Mouse (Mus musculus): ENCODE measurements around the gene Rtn3. TPM values are rescaled to one million over a fixed set of nuclear protein-coding genes. Genes with fewer than 3 reads are reported as not detected.

The Rtn3 gene
- polyA plus RNA-seq, 1 experiment from 2014 or later: 139 TPM

DNA sequence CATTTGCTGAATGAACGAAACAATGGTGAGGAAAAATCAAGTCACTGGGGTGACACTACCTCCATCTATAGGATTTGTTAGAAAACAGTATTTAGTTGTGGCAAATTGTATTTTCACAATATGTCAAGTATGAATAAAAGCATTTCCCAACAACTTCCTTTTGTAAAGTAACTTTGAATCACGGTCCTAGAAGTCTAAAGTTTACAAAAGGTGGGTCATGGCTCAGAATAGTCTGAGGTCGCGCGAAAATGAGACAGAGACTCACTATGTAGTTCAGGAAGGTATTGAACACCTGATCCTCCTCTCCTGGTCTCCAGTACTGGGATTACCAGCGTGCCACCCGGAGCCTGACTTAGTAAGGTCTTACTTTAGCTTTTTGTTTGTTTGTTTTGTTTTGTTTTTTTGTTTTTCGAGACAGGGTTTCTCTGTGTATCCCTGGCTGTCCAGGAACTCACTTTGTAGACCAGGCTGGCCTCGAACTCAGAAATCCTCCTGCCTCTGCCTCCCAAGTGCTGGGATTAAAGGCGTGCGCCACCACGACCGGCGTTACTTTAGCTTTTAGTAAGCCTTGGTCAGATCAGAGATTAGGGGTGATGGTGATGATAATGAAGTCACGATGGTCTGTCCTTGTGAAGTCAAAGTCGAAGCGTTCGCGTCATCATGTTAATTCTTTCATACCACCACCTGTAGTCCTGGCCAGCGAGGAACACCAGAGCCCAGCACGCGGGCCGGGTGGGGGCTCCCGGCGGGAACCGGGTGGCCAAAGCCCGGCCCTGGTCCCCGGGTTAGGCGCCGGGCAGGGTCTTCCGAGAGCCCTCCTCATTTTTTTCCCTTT lies 10.5 kb upstream of the Rtn3 start, which contains the start of gene Atl3:
TSS of gene Atl3 (plus strand) at position 689 of the 835 bp plus-strand sequence.
- Histone ChIP-seq H3K9me3 (replicated peaks; ENCODE audit: control insufficient read depth, low read length) (no peaks in the 10 kb centered on the region), H3K27me3 (ENCODE audit: control insufficient read depth, insufficient read depth, low read length) (no peaks in the 10 kb centered on the region), H3K9ac (ENCODE audit: low read length) (peak within 1 kb of the TSS; percentile 97), H3K36me3 (ENCODE audit: control insufficient read depth, insufficient read depth) (no peaks in the 10 kb centered on the region), H3K4me3 (ENCODE audit: low read length) (peak within 1 kb of the TSS; percentile 88), H3K4me2 (ENCODE audit: low read depth, low read length) (peak within 1 kb of the TSS; percentile 90), H3K4me1 (ENCODE audit: control insufficient read depth, insufficient read depth, low read length) (peaks cover 6% of the 10 kb centered on the region), H3K27ac (ENCODE audit: low read length) (peak within 1 kb of the TSS; percentile 100)
- WGBS: 27% methylated on average over 31 of the region's 31 CpGs
- ATAC-seq (replicated peaks; ENCODE audit: extremely low read depth, insufficient read depth, low FRiP score): no peak

DNA sequence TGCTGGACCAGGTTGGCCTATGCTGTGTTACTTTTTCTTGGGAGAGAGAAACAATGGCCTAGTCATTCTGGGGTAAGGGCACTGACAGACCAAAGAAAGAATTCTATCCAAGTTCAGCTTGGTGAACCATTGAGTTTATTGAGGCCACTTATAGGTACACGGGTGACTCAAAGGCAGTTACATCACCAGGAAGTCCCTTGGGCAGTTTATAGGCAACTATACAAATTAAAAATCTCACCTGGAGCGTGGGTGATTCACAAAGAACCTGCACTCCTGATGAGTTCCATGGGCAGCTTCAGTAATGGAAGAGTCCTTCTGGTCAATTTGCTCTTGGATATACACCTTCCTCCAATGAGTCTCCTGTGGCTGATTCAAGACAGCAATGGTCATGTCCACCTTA lies 9.6 kb upstream of the Rtn3 start:
- peaks cover 9% of the 10 kb centered on the region for H3K4me1 ChIP-seq (ENCODE audit: control insufficient read depth, insufficient read depth, low read length)
- no peak overlapping the region for H3K9ac ChIP-seq (ENCODE audit: low read length)
- no peaks in the 10 kb centered on the region for H3K36me3 ChIP-seq (ENCODE audit: control insufficient read depth, insufficient read depth)
- no peaks in the 10 kb centered on the region for H3K9me3 ChIP-seq (replicated peaks; ENCODE audit: control insufficient read depth, low read length)
- H3K27me3 ChIP-seq (ENCODE audit: control insufficient read depth, insufficient read depth, low read length): no peaks in the 10 kb centered on the region
- no peak overlapping the region for H3K4me3 ChIP-seq (ENCODE audit: low read length)
- 93% methylated on average over 2 of the region's 2 CpGs for WGBS
- no peak for ATAC-seq (replicated peaks; ENCODE audit: extremely low read depth, insufficient read depth, low FRiP score)
- H3K4me2 ChIP-seq (ENCODE audit: low read depth, low read length): no peak overlapping the region
- H3K27ac ChIP-seq (ENCODE audit: low read length): no peak overlapping the region

GRCm38 (mm10) chr19:7491960-7492359 lies 8.9 kb upstream of the Rtn3 start:
- no peak overlapping the region for H3K4me3 ChIP-seq (ENCODE audit: low read length)
- peaks cover 9% of the 10 kb centered on the region for H3K4me1 ChIP-seq (ENCODE audit: control insufficient read depth, insufficient read depth, low read length)
- WGBS: 84% methylated on average over 6 of the region's 6 CpGs
- no peaks in the 10 kb centered on the region for H3K9me3 ChIP-seq (replicated peaks; ENCODE audit: control insufficient read depth, low read length)
- no peak for ATAC-seq (replicated peaks; ENCODE audit: extremely low read depth, insufficient read depth, low FRiP score)
- H3K36me3 ChIP-seq (ENCODE audit: control insufficient read depth, insufficient read depth): no peaks in the 10 kb centered on the region
- no peak overlapping the region for H3K27ac ChIP-seq (ENCODE audit: low read length)
- H3K27me3 ChIP-seq (ENCODE audit: control insufficient read depth, insufficient read depth, low read length): no peaks in the 10 kb centered on the region
- no peak overlapping the region for H3K9ac ChIP-seq (ENCODE audit: low read length)
- H3K4me2 ChIP-seq (ENCODE audit: low read depth, low read length): no peak overlapping the region

DNA sequence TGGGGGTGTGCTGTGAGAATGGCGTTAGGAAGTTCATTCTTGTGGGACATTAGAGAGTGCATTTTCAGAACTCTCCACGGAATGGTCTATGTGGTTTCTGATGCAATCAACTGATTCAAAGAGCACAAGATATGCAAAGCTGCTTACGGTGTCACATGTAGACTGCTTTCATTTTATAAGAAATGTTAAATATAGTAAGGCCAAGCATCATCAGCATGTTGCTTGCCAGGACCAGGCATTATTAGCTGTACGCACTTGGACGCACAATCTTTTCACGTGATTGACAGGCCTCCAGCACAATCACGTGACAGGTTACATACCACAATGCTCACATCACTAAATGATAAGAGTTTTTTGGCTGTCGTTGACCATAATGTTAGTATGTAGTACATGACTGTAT lies 4.6 kb upstream of the Rtn3 start:
- Histone ChIP-seq H3K4me1 (ENCODE audit: control insufficient read depth, insufficient read depth, low read length) (peaks cover 7% of the 10 kb centered on the region), H3K36me3 (ENCODE audit: control insufficient read depth, insufficient read depth) (no peaks in the 10 kb centered on the region), H3K9me3 (replicated peaks; ENCODE audit: control insufficient read depth, low read length) (no peaks in the 10 kb centered on the region), H3K27ac (ENCODE audit: low read length) (peak overlapping the region; percentile 24; the same call in 1 of the 2 replicates), H3K4me3 (ENCODE audit: low read length) (no peak overlapping the region), H3K27me3 (ENCODE audit: control insufficient read depth, insufficient read depth, low read length) (no peaks in the 10 kb centered on the region), H3K4me2 (ENCODE audit: low read depth, low read length) (peak overlapping the region; percentile 19; the same call in 1 of the 2 replicates), H3K9ac (ENCODE audit: low read length) (no peak overlapping the region)
- no peak for ATAC-seq (replicated peaks; ENCODE audit: extremely low read depth, insufficient read depth, low FRiP score)
- WGBS: 46% methylated on average over 8 of the region's 8 CpGs

GRCm38 (mm10) chr19:7484076-7484475 lies 995 bp upstream of the Rtn3 start:
- peak overlapping the region; percentile 100; the same call in 1 of the 2 replicates for H3K27ac ChIP-seq (ENCODE audit: low read length)
- no peak overlapping the region; the same call in 1 of the 2 replicates for H3K4me3 ChIP-seq (ENCODE audit: low read length)
- H3K36me3 ChIP-seq (ENCODE audit: control insufficient read depth, insufficient read depth): no peaks in the 10 kb centered on the region
- H3K27me3 ChIP-seq (ENCODE audit: control insufficient read depth, insufficient read depth, low read length): no peaks in the 10 kb centered on the region
- peak overlapping the region; percentile 61; the same call in 1 of the 2 replicates for H3K9ac ChIP-seq (ENCODE audit: low read length)
- 25% methylated on average over 5 of the region's 5 CpGs for WGBS
- no peaks in the 10 kb centered on the region for H3K9me3 ChIP-seq (replicated peaks; ENCODE audit: control insufficient read depth, low read length)
- H3K4me2 ChIP-seq (ENCODE audit: low read depth, low read length): peak overlapping the region; percentile 63
- no peak for ATAC-seq (replicated peaks; ENCODE audit: extremely low read depth, insufficient read depth, low FRiP score)
- peaks cover 16% of the 10 kb centered on the region for H3K4me1 ChIP-seq (ENCODE audit: control insufficient read depth, insufficient read depth, low read length)

DNA sequence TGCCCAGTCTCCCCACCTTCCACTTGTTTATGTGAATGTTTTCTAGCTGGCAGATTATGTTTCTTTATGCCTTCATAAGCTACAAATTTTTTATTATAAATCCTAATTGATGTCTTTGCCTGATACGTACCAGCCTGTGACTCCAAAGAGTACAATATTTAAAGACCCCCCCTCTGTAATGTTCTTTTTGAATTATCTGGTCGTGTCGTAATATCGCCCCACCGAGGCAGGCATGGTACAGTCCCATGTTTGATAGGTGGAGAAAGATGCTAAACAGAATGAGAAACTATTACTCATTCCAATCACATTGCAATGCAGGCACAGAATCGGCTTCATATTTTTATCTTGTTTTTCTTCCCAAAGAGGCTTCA lies 416 bp upstream of the Rtn3 start:
- ATAC-seq (replicated peaks; ENCODE audit: extremely low read depth, insufficient read depth, low FRiP score): no peak
- Histone ChIP-seq H3K27me3 (ENCODE audit: control insufficient read depth, insufficient read depth, low read length) (no peaks in the 10 kb centered on the region), H3K4me2 (ENCODE audit: low read depth, low read length) (peak overlapping the region; percentile 63), H3K9ac (ENCODE audit: low read length) (peak overlapping the region; percentile 61), H3K4me1 (ENCODE audit: control insufficient read depth, insufficient read depth, low read length) (peaks cover 16% of the 10 kb centered on the region), H3K27ac (ENCODE audit: low read length) (peak overlapping the region; percentile 100), H3K36me3 (ENCODE audit: control insufficient read depth, insufficient read depth) (no peaks in the 10 kb centered on the region), H3K9me3 (replicated peaks; ENCODE audit: control insufficient read depth, low read length) (no peaks in the 10 kb centered on the region), H3K4me3 (ENCODE audit: low read length) (peak overlapping the region; percentile 100)
- WGBS: under 1% methylated on average over 6 of the region's 6 CpGs

- peaks cover 13% of the 10 kb centered on the region for H3K4me1 ChIP-seq (ENCODE audit: control insufficient read depth, insufficient read depth, low read length)
- H3K36me3 ChIP-seq (ENCODE audit: control insufficient read depth, insufficient read depth): no peaks in the 10 kb centered on the region
- H3K4me3 ChIP-seq (ENCODE audit: low read length): peak overlapping the region; percentile 100
- H3K27ac ChIP-seq (ENCODE audit: low read length): peak overlapping the region; percentile 100
- WGBS: 0% methylated on average over 7 of the region's 7 CpGs
- H3K4me2 ChIP-seq (ENCODE audit: low read depth, low read length): peak overlapping the region; percentile 82
- H3K9me3 ChIP-seq (replicated peaks; ENCODE audit: control insufficient read depth, low read length): no peaks in the 10 kb centered on the region
- H3K9ac ChIP-seq (ENCODE audit: low read length): peak overlapping the region; percentile 100
- no peaks in the 10 kb centered on the region for H3K27me3 ChIP-seq (ENCODE audit: control insufficient read depth, insufficient read depth, low read length)
- no peak for ATAC-seq (replicated peaks; ENCODE audit: extremely low read depth, insufficient read depth, low FRiP score)
These were observed 849 bp downstream of the Rtn3 start for GRCm38 (mm10) chr19:7482266-7482598.

GRCm38 (mm10) chr19:7481541-7482265 lies 1.4 kb downstream of the Rtn3 start:
- ATAC-seq (replicated peaks; ENCODE audit: extremely low read depth, insufficient read depth, low FRiP score): no peak
- H3K4me2 ChIP-seq (ENCODE audit: low read depth, low read length): peak overlapping the region; percentile 82

DNA sequence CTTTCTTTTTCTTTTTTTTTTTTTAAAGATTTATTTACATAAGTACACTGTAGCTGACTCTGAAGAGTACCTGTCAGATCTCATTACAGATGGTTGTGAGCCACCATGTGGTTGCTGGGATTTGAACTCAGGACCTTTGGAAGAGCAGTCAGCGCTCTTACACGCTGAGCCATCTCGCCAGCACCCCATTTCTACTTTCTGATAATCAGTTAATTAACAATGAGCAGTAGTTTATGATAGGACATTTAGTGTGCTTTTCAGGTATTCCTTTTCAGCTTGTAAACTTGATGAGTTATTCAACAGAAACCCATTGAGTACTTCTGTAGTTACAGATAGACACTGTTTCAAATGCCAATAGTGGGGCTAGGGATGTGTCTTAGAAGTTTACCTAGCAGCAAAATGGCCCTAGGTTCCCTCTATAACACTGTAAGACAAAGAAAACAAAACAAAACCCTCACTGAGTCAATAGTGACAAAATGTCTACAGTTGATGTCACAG lies 3.3 kb downstream of the Rtn3 start:
- over 99% methylated on average over 3 of the region's 3 CpGs for WGBS
- ATAC-seq (replicated peaks; ENCODE audit: extremely low read depth, insufficient read depth, low FRiP score): no peak
- Histone ChIP-seq H3K9ac (ENCODE audit: low read length) (no peak overlapping the region), H3K9me3 (replicated peaks; ENCODE audit: control insufficient read depth, low read length) (no peaks in the 10 kb centered on the region), H3K4me1 (ENCODE audit: control insufficient read depth, insufficient read depth, low read length) (peaks cover 13% of the 10 kb centered on the region), H3K4me2 (ENCODE audit: low read depth, low read length) (no peak overlapping the region), H3K27me3 (ENCODE audit: control insufficient read depth, insufficient read depth, low read length) (no peaks in the 10 kb centered on the region), H3K27ac (ENCODE audit: low read length) (no peak overlapping the region), H3K4me3 (ENCODE audit: low read length) (no peak overlapping the region), H3K36me3 (ENCODE audit: control insufficient read depth, insufficient read depth) (no peaks in the 10 kb centered on the region)

More at GRCm38 (mm10) chr19:7481541-7482265, 1.4 kb downstream of the Rtn3 start:
- Histone ChIP-seq H3K4me3 (ENCODE audit: low read length) (peak overlapping the region; percentile 100), H3K27me3 (ENCODE audit: control insufficient read depth, insufficient read depth, low read length) (no peaks in the 10 kb centered on the region), H3K27ac (ENCODE audit: low read length) (peak overlapping the region; percentile 100), H3K9me3 (replicated peaks; ENCODE audit: control insufficient read depth, low read length) (no peaks in the 10 kb centered on the region), H3K9ac (ENCODE audit: low read length) (peak overlapping the region; percentile 100), H3K4me1 (ENCODE audit: control insufficient read depth, insufficient read depth, low read length) (peaks cover 13% of the 10 kb centered on the region), H3K36me3 (ENCODE audit: control insufficient read depth, insufficient read depth) (no peaks in the 10 kb centered on the region)
- WGBS: 8% methylated on average over 12 of the region's 12 CpGs

Data from heart, embryonic 16.5 days (tissue).